Mouse (Mus musculus): ENCODE measurements around the gene Pnma1. TPM values are rescaled to one million over a fixed set of nuclear protein-coding genes. Genes with fewer than 3 reads are reported as not detected.
A peak's percentile ranks its signal among the peaks of the same experiment; 100 is the strongest.

The Pnma1 gene
- total and polyA plus RNA-seq, 3 experiments = 0.31 to 0.46 TPM; not detected in 1

DNA sequence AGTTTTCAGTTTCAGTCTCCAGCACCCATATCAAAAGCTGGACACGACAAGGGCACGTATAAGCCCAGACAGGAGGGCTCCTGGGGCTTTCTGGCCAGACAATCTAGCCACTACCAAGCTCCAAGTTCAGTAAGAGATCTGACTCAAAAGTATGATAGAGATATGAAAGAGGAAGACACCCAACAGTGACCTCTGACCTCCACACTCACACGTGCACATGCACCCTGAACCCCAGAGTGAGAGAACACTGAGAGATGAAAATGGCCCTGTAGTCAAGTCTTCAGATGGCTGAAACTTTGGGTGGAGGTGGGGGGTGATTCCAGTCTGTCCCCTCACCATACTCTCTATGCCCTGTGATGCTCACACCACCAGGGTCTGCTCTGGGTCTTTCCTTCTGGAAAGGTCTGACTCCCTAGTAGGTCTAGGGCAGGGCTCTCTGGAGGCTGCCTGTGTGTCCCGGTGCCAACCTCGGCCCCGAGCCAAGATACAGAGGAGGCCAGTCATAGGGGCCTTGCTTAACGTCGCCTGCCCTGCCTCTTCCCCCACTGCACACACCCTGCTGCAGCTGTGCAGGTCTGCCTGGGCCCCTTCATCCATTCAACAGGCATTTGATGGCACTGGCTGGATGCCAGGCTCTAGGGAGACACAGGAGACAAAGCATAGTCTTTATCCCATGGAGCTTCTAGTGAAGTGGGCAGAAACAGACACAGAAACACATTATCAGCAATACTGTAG is 32.6 kb upstream of the Pnma1 start (continued):
- 0 out of 2 replicates have a peak, but pooled peaks have one; percentile 23 for TF ChIP-seq UBTF (IDR thresholded peaks at IDR 0.05; ENCODE audit: borderline replicate concordance, insufficient read depth, low read depth, low read length)

DNA sequence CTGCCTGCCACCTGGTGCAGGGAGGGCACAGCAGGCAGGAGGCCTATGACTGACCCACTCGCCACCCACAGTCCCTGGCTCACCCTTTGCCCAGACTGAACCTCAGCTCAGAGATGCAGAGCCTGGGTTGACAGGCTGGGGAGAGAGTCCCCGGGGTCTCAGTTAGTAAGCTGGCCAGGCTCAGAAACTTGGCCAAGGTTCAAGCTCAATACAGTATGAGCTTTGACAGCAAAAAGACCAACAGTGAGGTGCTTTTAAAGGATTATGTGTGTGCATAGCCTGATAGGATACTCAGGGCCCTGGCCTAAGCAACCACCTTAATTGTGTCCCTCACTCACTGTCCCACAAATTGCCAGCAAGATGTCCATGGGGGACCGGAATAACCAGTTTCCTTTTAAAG is 31.8 kb upstream of the Pnma1 start:
- Histone ChIP-seq H3K9ac (ENCODE audit: control insufficient read depth, low read depth, low read length, poor library complexity, severe bottlenecking) (no peak overlapping the region), H3K4me1 (ENCODE audit: control insufficient read depth in 1 of 2, insufficient read depth in 2 of 2, low read length in 2 of 2) (peaks cover 46 to 62% of the 10 kb centered on the region in 2 experiments), H3K9me3 (replicated peaks; ENCODE audit: insufficient read depth, low read length) (no peaks in the 10 kb centered on the region), H3K4me3 (ENCODE audit: control insufficient read depth in 1 of 2, insufficient read depth in 1 of 2, low read depth in 2 of 2, low read length in 2 of 2) (no peak overlapping the region), H3K36me3 (ENCODE audit: control insufficient read depth in 1 of 2, insufficient read depth in 2 of 2, low read length in 2 of 2) (peaks cover 5 to 64% of the 10 kb centered on the region in 2 experiments; a peak in 3 of 4 replicates), H3K27me3 (ENCODE audit: control insufficient read depth in 1 of 2, insufficient read depth in 2 of 2, low read length in 2 of 2) (no peaks in the 10 kb centered on the region), H3K79me2 (ENCODE audit: control insufficient read depth, insufficient read depth, low read length, poor library complexity) (peaks cover 76% of the 10 kb centered on the region), H3K27ac (ENCODE audit: control insufficient read depth, low read depth, low read length) (peak overlapping the region; percentile 19; the same call in 1 of the 2 replicates)
- TF ChIP-seq GATA1 (IDR thresholded peaks at IDR 0.05; ENCODE audit: low read depth, low read length) (no peak), POLR2A (IDR thresholded peaks at IDR 0.05; ENCODE audit: control insufficient read depth in 1 of 2, insufficient read depth in 1 of 2, low read depth in 1 of 2, low read length in 2 of 2, poor library complexity in 1 of 2) (no peak), MYB (IDR thresholded peaks at IDR 0.05; ENCODE audit: low read depth, low read length) (no peak), MXI1 (IDR thresholded peaks at IDR 0.05; ENCODE audit: low read depth, low read length) (no peak), UBTF (IDR thresholded peaks at IDR 0.05; ENCODE audit: borderline replicate concordance, insufficient read depth, low read depth, low read length) (no peak), ZKSCAN1 (IDR thresholded peaks at IDR 0.05; ENCODE audit: low read depth, low read length) (no peak), JUND (IDR thresholded peaks at IDR 0.05; ENCODE audit: low read depth, low read length) (no peak), ZMIZ1 (IDR thresholded peaks at IDR 0.05; ENCODE audit: low read depth, low read length) (no peak), ZC3H11A (IDR thresholded peaks at IDR 0.05; ENCODE audit: low read depth, low read length) (no peak), SMC3 (IDR thresholded peaks at IDR 0.05; ENCODE audit: low read depth, low read length) (no peak), SIN3A (IDR thresholded peaks at IDR 0.05; ENCODE audit: low read length) (no peak), USF1 (IDR thresholded peaks at IDR 0.05; ENCODE audit: low read depth, low read length) (no peak), TBP (IDR thresholded peaks at IDR 0.05; ENCODE audit: low read depth, low read length) (no peak)
- DNase-seq (ENCODE audit: low read depth, low spot score) = no peak

DNA sequence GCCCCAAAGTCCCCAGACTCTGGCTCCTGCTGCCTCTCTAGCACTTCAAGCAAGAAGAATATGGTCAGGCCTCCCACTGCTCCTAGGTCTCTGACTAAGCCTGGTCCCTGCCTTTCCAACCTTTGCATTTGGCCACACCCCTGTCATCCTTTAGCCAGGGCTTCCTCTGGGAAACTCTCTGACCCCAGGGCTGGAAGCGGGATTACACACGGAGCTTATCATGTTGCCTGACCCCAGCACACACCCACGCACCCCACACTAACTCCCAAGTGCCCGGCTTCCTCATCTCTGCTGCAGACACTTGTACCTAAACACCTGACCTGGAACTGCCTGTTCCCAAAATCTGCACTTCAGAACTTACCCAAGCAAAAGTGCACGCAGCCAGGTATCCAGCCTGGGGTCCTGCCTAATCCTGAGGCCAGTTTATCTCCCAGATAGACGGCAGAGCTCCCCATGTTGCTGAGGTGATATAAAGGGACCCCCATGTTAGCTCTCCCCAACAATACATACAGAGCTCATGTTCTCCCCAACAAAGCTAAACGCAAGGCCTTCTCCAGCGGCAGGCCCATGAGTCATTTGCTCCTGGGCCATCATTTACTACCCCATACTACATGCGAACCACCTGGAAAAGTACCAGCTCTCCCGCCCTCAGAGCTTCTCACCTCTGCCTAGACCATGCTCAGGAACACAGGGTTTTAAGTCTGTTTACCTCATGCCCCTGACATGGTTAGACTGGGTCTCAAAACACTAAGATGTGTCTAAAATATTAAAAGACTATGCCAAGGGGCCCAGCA is 30.6 kb upstream of the Pnma1 start:
- Histone ChIP-seq H3K9ac (ENCODE audit: control insufficient read depth, low read depth, low read length, poor library complexity, severe bottlenecking) (peak overlapping the region; percentile 5), H3K36me3 (ENCODE audit: control insufficient read depth in 1 of 2, insufficient read depth in 2 of 2, low read length in 2 of 2) (peaks cover 5 to 71% of the 10 kb centered on the region in 2 experiments; a peak in 3 of 4 replicates), H3K4me1 (ENCODE audit: control insufficient read depth in 1 of 2, insufficient read depth in 2 of 2, low read length in 2 of 2) (peaks cover 49 to 70% of the 10 kb centered on the region in 2 experiments), H3K79me2 (ENCODE audit: control insufficient read depth, insufficient read depth, low read length, poor library complexity) (peaks cover 77% of the 10 kb centered on the region), H3K27me3 (ENCODE audit: control insufficient read depth in 1 of 2, insufficient read depth in 2 of 2, low read length in 2 of 2) (no peaks in the 10 kb centered on the region), H3K27ac (ENCODE audit: control insufficient read depth, low read depth, low read length) (peak overlapping the region; percentile 96), H3K4me3 (ENCODE audit: control insufficient read depth in 1 of 2, insufficient read depth in 1 of 2, low read depth in 2 of 2, low read length in 2 of 2) (no peak overlapping the region), H3K9me3 (replicated peaks; ENCODE audit: insufficient read depth, low read length) (no peaks in the 10 kb centered on the region)
- peak; percentile 37 for DNase-seq (ENCODE audit: low read depth, low spot score)
- TF ChIP-seq CHD1 (IDR thresholded peaks at IDR 0.05; ENCODE audit: low read depth, low read length) = no peak
- peak; percentile 42 to 55; a peak in 2 of 4 replicates for TF ChIP-seq EP300 (IDR thresholded peaks at IDR 0.05; ENCODE audit: low read depth in 1 of 2, low read length in 2 of 2)
- 0 out of 2 replicates have a peak, but pooled peaks have one; percentile 21 for TF ChIP-seq ETS1 (IDR thresholded peaks at IDR 0.05; ENCODE audit: low read depth, low read length)
- no peak for TF ChIP-seq CHD2 (IDR thresholded peaks at IDR 0.05; ENCODE audit: low read length)
- TF ChIP-seq USF1 (IDR thresholded peaks at IDR 0.05; ENCODE audit: low read depth, low read length) = no peak
- no peak for TF ChIP-seq TCF12 (IDR thresholded peaks at IDR 0.05; ENCODE audit: low read depth, low read length)

Data from MEL (cell line).